Mouse (Mus musculus) cerebellum, postnatal 25 days (tissue): Measurements from ENCODE around the gene Dna2.
"Not testable (repeated sequence)": the region's sequence is repeated elsewhere in the genome, so short reads cannot be mapped to it uniquely, and the experiment has no call there.

Source experiments
- DNase-seq, 2 experiments: peaks; one replicate each; pipeline ENCODE4 v3.0.0; 2021; ENCODE audit warnings: mixed read lengths in 2 of 2

The Dna2 gene

GRCm38 (mm10) chr10:62946738-62947471, at the start of gene Dna2:
Dna2 (plus strand) TSS chr10:62947026.
- DNase-seq = peak; percentile 82 to 84

GRCm38 (mm10) chr10:62897437-62897836, 49.4 kb upstream of the Dna2 start:
- DNase-seq = no peak

GRCm38 (mm10) chr10:62898061-62898460, 48.8 kb upstream of the Dna2 start:
- no peak for DNase-seq

- no peak for DNase-seq
Observed at GRCm38 (mm10) chr10:62900144-62900543, 46.7 kb upstream of the Dna2 start.

- DNase-seq = no peak
Observed at GRCm38 (mm10) chr10:62901826-62902225, 45.0 kb upstream of the Dna2 start.

GRCm38 (mm10) chr10:62902829-62903228, 44.0 kb upstream of the Dna2 start:
- DNase-seq = no peak

- DNase-seq = no peak
Observed at GRCm38 (mm10) chr10:62906336-62906735, 40.5 kb upstream of the Dna2 start.

GRCm38 (mm10) chr10:62908896-62909295, 37.9 kb upstream of the Dna2 start, which contains the start of gene Tet1:
Tet1 (minus strand) TSS chr10:62908996.
- not testable (repeated sequence) for DNase-seq

- no peak for DNase-seq
Observed at GRCm38 (mm10) chr10:62911120-62911519, 35.7 kb upstream of the Dna2 start.

- no peak for DNase-seq
Observed at GRCm38 (mm10) chr10:62918985-62919384, 27.8 kb upstream of the Dna2 start.

- peak; percentile 96 to 97 for DNase-seq
Observed at GRCm38 (mm10) chr10:62919925-62920765, 26.7 kb upstream of the Dna2 start, which contains the start of gene Slc25a16. Slc25a16 (plus strand) TSS chr10:62920633.

- DNase-seq = no peak
Observed at GRCm38 (mm10) chr10:62920766-62921156, 26.1 kb upstream of the Dna2 start.

GRCm38 (mm10) chr10:62924096-62924635, 22.7 kb upstream of the Dna2 start:
- no peak for DNase-seq

GRCm38 (mm10) chr10:62932381-62932780, 14.4 kb upstream of the Dna2 start:
- DNase-seq = no peak

GRCm38 (mm10) chr10:62944975-62945580, 1.7 kb upstream of the Dna2 start:
- DNase-seq = no peak

- no peak for DNase-seq
Observed at GRCm38 (mm10) chr10:62948551-62948950, 1.7 kb downstream of the Dna2 start.

- peak; percentile 80 to 82 for DNase-seq
Observed at GRCm38 (mm10) chr10:62963956-62964355, 17.1 kb downstream of the Dna2 start.

- DNase-seq = no peak
Observed at GRCm38 (mm10) chr10:62965796-62966195, 19.0 kb downstream of the Dna2 start.

- DNase-seq = peak; percentile 37 to 56
Observed at GRCm38 (mm10) chr10:62966291-62966690, 19.5 kb downstream of the Dna2 start.

GRCm38 (mm10) chr10:62971821-62972220, 25.0 kb downstream of the Dna2 start:
- DNase-seq = peak; percentile 50 to 67

GRCm38 (mm10) chr10:62979667-62980038, 32.8 kb downstream of the Dna2 start:
- DNase-seq = no peak

- DNase-seq = peak; percentile 97 to 99
Observed at GRCm38 (mm10) chr10:62980039-62980954, 33.5 kb downstream of the Dna2 start, which contains the start of gene Rufy2. Rufy2 (plus strand) TSS chr10:62980223.
